Mouse (Mus musculus) right cerebral cortex, postnatal 25 days (tissue): Measurements from ENCODE around the gene Mical2.
A peak's percentile ranks its signal among the peaks of the same experiment; 100 is the strongest.

Source experiments
- DNase-seq: peaks from one replicate; pipeline ENCODE4 v3.0.0; 2022

Mical2 gene

DNA sequence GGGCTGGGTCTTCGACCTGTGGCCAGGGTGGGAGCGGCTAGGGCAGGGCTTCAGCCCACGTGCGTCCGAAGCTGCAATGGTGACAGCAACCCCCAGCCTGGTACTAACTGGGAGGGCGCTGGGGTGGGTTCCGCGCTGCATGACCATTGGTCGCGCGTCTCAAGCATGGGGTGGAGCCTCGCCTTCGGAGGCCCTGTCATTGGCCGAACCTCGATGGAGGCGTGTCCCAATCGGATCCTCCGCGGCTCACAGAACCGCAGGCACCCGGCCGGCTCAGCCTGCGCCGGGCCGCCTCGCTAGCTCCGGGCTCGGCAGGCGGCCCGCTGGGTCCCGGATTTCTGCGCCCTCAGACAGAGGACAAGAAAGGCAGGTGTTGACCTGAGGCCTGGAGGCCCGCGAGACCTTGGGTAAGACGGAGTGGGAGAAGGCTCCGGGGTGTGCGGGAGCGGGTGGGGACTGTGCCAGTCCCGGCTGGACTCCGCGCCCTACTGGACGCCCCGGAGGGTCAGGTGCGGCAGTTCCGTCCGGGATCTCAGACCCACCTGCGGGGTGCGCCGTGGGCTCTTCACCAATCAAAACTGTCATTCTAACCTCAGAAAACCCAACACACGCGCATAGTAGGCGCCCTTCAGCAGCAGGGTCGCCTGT lies at the start of gene Mical2:
TSS of gene Mical2 (plus strand) at position 242 of the 648 bp plus-strand sequence.
- peak; percentile 90 for DNase-seq

DNA sequence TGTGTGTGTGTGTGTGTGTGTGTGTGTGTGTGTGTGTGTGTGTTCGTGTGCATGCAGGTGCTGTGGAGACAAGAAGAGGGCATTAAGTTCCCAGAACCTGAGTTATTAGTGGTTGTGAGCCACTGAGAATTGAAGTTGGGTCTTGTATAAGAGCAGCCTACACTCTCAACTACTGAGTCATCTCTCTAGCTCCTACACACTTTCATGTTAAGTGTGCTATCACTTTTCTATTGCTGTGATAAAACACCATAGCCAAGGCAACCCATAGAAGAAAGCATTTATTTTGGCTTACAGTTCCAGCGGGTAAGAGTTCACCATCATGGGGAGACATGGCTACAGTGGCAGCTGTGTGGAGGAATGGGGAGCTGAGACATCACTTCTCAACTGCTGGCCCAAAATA lies 49.0 kb upstream of the Mical2 start:
- no peak for DNase-seq

- DNase-seq = peak; percentile 82
Measured at GRCm38 (mm10) chr7:112180235-112180705, 45.4 kb upstream of the Mical2 start.

DNA sequence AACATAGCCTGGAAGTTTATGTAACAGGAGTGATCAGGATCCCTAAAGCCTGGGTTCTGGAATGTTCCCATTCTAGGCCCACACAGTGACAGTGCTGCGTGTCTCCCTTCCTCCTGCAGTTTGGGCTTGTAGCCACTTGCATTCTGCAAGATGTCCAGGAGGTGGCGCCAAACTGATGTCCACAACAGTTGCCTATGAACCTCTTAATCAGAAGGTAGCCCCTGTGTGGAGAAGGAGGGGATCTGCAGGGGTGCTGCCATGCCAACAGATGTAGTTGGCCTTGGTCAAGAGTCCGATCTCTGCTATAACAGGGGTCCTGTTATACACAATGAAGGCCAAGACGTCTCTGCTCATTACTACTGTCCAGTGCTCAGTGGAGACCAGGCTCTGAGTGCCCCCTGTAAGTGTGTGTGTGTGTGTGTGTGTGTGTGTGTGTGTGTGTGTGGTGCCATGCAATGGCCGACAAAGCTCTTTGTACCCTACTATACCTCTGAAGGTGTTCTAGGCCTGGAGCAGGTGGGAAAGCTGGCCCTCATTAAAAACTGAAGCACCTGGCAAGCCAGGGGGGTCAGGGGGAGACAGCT lies 42.3 kb upstream of the Mical2 start:
- peak; percentile 90 for DNase-seq

DNA sequence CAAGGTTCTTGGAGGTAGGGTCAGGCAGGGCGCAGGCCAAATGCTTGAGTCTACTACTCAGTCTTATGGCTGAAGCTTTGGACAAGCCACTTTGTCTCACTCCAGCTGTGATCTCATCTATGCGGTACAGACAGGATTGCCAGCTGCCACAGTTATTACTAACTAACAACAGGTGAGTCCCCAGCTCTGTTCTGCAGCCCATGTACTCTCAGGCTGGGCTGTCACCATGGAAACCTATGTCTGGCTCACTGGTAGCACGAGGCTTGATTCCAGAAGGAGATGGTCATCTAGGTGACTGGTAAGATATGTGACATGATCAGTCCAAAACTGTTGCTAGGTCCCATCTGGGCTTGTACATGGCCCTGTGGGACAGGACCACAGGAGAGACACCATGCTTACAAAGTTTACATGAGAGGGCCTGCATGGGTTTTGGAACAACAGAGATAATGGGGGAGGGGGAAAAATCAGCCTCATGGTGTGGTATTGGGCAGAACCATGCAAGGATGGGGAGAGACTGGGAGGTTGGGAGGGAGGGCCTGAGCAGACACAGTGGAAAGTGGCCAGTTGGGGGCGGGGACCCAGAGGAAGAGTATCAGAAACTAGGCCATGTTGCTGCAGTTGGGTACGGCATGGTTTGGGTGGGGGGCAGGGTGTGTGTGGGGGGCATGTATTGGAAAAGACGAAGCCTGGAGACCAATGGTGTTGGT lies 41.0 kb upstream of the Mical2 start:
- no peak for DNase-seq

- DNase-seq = no peak
Measured at GRCm38 (mm10) chr7:112185226-112185745, 40.4 kb upstream of the Mical2 start.

- DNase-seq = no peak
Measured at GRCm38 (mm10) chr7:112186871-112187270, 38.8 kb upstream of the Mical2 start.

DNA sequence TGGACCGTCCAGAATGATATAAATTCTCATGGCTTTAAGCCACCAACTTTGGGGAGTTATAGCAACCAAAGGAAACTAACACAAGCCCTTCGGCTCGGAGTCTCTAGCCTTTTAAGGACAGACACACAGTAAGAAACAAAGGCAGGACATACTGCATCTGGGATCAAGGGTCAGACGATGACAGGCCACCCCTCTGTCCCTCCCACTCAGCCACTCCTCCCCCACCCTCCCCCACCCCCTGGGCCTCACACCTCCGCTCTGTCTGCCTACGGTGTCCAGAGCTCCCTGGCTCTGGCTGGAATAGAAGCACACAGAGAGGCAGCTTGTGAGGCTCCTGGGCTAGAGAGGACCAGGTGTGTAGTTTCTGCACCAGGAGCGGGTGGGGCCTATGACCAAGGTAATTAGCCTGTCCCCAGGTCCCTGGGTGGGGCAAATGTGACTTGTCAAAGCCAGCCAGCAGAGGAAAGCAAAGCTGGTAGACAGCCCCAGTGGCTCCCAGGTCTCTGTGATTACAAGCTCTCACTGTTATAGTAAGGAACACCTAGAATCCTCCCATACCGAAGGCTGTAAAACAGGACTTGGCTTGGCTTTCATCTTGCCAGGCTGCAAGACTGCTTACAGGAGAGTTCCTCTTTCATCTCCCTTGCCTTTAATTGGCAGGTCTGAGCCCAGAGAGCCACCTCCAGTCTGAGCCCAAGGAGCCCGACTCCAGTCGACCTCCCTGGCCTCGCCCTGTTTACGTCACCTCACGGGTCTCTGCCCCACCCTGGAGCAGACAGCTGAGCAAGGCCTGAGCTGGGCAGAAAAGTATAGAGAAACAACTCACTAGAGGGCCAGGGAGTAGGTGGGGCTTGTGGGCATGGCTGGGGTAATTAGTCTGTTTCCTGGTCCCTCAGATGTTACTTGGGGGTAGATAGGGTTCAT lies 37.9 kb upstream of the Mical2 start:
- no peak for DNase-seq

DNA sequence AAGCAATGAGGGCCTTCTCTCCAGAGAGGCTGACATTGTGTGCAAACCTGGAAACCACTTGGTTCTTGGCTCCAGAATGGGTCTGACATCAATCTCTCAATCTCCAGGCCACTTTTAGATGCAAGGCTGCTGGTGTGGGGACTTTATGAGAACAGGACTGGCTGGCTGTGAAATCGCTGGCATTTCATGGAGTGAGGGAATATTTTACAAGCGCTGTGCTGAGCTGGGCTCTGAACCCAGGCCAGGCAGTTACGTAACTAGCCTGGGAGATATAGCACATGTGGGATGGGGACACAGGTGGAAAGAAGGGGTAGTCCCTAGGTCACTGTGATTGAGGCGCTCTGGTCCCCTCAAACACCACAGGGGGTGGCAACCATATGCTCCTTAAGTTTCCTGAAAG lies 33.4 kb upstream of the Mical2 start:
- no peak for DNase-seq

- no peak for DNase-seq
Measured at GRCm38 (mm10) chr7:112192778-112193177, 32.9 kb upstream of the Mical2 start.

DNA sequence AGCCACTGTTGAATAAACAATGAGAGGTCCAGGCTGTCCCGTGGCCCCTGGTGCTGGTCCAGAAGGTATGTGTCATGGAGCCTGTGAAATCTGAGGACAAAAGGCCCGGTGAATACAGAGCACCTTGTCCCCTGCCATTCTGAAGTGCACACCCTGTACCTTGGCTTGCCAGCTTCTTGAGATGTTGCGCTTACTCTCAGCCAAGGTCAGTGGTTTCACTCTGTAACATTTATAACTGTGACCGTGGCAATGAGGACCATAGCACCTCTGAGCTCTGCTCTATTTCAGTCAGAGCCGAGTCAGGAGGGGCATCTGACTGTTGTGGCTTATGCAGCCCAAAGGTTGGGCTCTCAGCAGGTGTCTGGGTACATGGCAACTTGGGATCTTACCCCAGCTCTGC lies 31.4 kb upstream of the Mical2 start:
- no peak for DNase-seq

DNA sequence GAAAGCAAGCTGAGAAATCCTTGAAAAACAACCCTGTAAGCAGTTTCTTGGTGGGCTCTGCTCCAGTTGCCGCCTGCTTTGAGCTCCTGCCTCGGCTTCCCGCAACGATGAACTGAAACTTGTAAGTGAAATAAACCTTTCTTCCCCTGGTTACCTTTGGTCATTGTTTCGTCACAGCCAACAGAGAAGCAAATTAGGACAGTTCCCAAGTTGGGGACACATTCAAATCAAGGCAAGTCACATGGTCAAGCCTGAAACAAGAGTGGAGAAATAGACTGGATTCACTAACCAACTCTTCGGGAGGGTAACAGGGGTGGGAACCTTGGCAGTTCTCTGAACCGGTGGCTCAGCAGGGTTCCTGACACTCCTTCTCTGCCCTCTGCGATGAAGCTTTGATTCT lies 28.2 kb upstream of the Mical2 start:
- no peak for DNase-seq

- no peak for DNase-seq
Measured at GRCm38 (mm10) chr7:112199343-112199742, 26.3 kb upstream of the Mical2 start.

- DNase-seq = no peak
Measured at GRCm38 (mm10) chr7:112200761-112201160, 24.9 kb upstream of the Mical2 start.

GRCm38 (mm10) chr7:112202194-112202593 lies 23.5 kb upstream of the Mical2 start:
- no peak for DNase-seq

DNA sequence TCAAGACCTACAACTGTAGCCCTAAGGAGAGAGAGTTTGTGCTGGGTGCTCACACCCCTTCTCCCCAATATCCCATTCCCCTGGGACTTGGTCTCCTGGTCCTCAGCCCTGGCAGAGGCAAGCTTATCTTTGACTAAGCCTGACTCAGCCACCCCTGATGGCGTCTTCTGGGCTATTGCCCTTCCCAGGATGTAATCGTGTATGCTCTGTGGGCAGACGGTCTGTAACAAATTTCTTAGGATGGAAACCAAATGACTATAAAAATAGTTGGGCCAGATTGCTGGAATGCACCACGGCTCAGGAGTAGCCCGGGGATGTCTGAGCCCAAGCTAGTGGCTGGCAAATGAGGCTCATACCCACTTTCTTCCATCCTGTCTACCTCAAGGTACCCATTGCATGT lies 22.8 kb upstream of the Mical2 start:
- peak; percentile 66 for DNase-seq

GRCm38 (mm10) chr7:112203937-112204336 lies 21.7 kb upstream of the Mical2 start:
- DNase-seq = no peak

GRCm38 (mm10) chr7:112204380-112204963 lies 21.2 kb upstream of the Mical2 start:
- DNase-seq = no peak

- no peak for DNase-seq
Measured at GRCm38 (mm10) chr7:112205513-112205912, 20.1 kb upstream of the Mical2 start.

GRCm38 (mm10) chr7:112207717-112208116 lies 17.9 kb upstream of the Mical2 start:
- no peak for DNase-seq

DNA sequence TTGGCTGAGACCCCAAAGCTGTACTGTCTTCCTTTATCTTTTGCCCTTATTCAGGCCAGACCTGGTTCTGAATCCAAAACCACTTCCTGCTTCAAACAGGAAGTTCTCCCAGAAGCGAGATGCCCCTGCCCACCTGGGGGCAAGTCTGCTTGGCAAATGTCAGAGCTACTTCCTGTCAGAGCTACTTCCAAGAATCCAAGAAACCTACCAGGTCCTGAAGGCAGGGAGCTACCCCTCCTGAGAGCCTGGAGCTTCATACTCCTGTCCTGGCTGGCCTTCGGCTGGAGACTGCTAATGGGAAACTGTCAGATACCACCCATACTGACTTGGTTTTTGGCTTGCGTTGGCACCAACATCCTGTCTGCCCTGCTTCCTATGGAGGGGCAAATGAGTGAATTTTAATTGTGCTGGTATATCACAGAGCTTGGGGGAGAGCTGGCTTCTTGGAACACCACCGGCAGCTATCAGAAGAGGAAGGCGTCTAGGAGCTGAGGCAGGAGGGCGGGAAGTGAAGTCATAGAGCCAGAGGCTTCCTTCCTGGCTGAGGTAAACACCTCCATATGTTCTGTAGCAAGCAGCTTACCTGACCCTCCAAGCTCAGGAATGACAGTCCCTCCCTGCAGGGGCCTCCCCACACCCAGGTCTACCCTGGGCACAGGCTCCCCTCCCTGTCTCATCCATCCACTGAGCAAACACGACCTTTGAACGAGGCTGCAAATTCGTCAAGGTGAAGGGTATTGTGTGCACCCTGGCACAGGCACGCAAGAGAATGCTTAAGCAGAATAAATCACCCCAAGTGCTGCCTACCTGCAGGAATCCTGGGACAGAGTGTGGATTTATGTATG lies 17.1 kb upstream of the Mical2 start:
- DNase-seq = no peak
